In genomic region chr1:165862059-165862458, GRCm38 (mm10) we compare ENCODE assay signal across 32 mouse cellular contexts.
DNase-seq lines count a peak whose midpoint lies in the region; ATAC-seq and TF ChIP-seq lines count a peak whose summit lies in the region.
"Had no signal": no experiment of that assay in that cellular context is flagged by ENCODE, and none has a peak within 500 bp of the region (broad histone marks: within the 10 kb centered on the region; RNA-seq: fewer than 3 reads in every experiment).

No protein-coding gene starts in this region.

- peak; percentile 63 for DNase-seq in heart, embryonic 10.5 days (ENCODE audit: low spot score)
- DNase-seq in heart, postnatal 25 days (ENCODE audit: low spot score) = no peak
- no peak for DNase-seq in midbrain, postnatal 0 days (ENCODE audit: low spot score)
- DNase-seq in thymus, postnatal 0 days (ENCODE audit: low spot score) = no peak
- DNase-seq in frontal cortex, postnatal 14 days (ENCODE audit: low spot score in 2 of 2) = no peak
- DNase-seq: adrenal gland, postnatal 25 days; cerebellum, adult 2 months; cerebellum, postnatal 25 days; gastrocnemius, adult 2 months; heart, postnatal 4 days; kidney, adult 18-20 months; kidney, postnatal 4 days; layer of hippocampus, postnatal 36 days; left cerebral cortex, postnatal 4 days; liver, embryonic 13.5 days; lung, adult 18-20 months; lung, postnatal 4 days; right cerebral cortex, adult 18-20 months; spleen, adult 18-20 months; thymus, postnatal 36 days had no signal

- no peak overlapping the region for H3K4me3 ChIP-seq in heart, embryonic 10.5 days
- no peak overlapping the region for H3K4me3 ChIP-seq in midbrain, embryonic 13.5 days (replicated peaks)
- no peak overlapping the region for H3K4me3 ChIP-seq in midbrain, postnatal 0 days (ENCODE audit: low read depth, low read length)
- H3K4me3 ChIP-seq in forebrain, embryonic 12.5 days (replicated peaks) = no peak overlapping the region
- no peak overlapping the region for H3K4me3 ChIP-seq in forebrain, embryonic 16.5 days (replicated peaks; ENCODE audit: low read length)
- H3K4me3 ChIP-seq: embryonic facial prominence, embryonic 10.5 days; embryonic facial prominence, embryonic 15.5 days; gastrocnemius, adult 2 months; heart, embryonic 15.5 days; kidney, embryonic 15.5 days; limb, embryonic 15.5 days; liver, embryonic 13.5 days; megakaryocyte, embryonic 14.5 days; midbrain, embryonic 12.5 days had no signal

- intact Hi-C loops in heart, postnatal 25 days (cut with DNase I) = no loop called here

- 0 out of 2 replicates have a peak, but pooled peaks cover 5% of the 10 kb centered on the region for H3K36me3 ChIP-seq in heart, embryonic 10.5 days
- H3K36me3 ChIP-seq in midbrain, embryonic 13.5 days = peaks cover 10% of the 10 kb centered on the region; the same call in 1 of the 2 replicates
- H3K36me3 ChIP-seq in midbrain, postnatal 0 days (ENCODE audit: insufficient read depth, low read length) = no peaks in the 10 kb centered on the region
- H3K36me3 ChIP-seq in forebrain, embryonic 12.5 days (replicated peaks) = peaks cover 11% of the 10 kb centered on the region; the same call in 1 of the 2 replicates
- H3K36me3 ChIP-seq in forebrain, embryonic 16.5 days (ENCODE audit: control insufficient read depth, insufficient read depth) = no peaks in the 10 kb centered on the region
- H3K36me3 ChIP-seq: embryonic facial prominence, embryonic 15.5 days; heart, embryonic 15.5 days; kidney, embryonic 15.5 days; limb, embryonic 15.5 days; liver, embryonic 13.5 days had no signal

- ATAC-seq in midbrain, embryonic 13.5 days = no peak
- ATAC-seq in midbrain, postnatal 0 days (ENCODE audit: low FRiP score) = no peak; the same call in 1 of the 2 replicates
- ATAC-seq in forebrain, embryonic 12.5 days (ENCODE audit: low FRiP score) = peak; percentile 28; the same call in 1 of the 2 replicates
- peak; percentile 38 for ATAC-seq in forebrain, embryonic 16.5 days
- ATAC-seq: CD4-positive, CD25-positive, alpha-beta regulatory T cell, adult 4 months; lung, postnatal 0 days had no signal

- no peak for TF ChIP-seq CTCF in midbrain, postnatal 0 days (IDR thresholded peaks at IDR 0.05)

- no peaks in the 10 kb centered on the region for H3K27me3 ChIP-seq in heart, embryonic 10.5 days (ENCODE audit: insufficient read depth, poor library complexity, severe bottlenecking)
- H3K27me3 ChIP-seq in midbrain, embryonic 13.5 days = peaks cover 5% of the 10 kb centered on the region; the same call in 1 of the 2 replicates
- H3K27me3 ChIP-seq in midbrain, postnatal 0 days (ENCODE audit: insufficient read depth, low read length) = no peaks in the 10 kb centered on the region
- peaks cover 10% of the 10 kb centered on the region for H3K27me3 ChIP-seq in forebrain, embryonic 12.5 days
- H3K27me3 ChIP-seq in forebrain, embryonic 16.5 days (replicated peaks; ENCODE audit: control insufficient read depth, insufficient read depth, low read length) = no peaks in the 10 kb centered on the region
- H3K27me3 ChIP-seq: embryonic facial prominence, embryonic 15.5 days; heart, embryonic 15.5 days; kidney, embryonic 15.5 days; limb, embryonic 15.5 days; liver, embryonic 13.5 days had no signal

- no peak overlapping the region for H3K27ac ChIP-seq in heart, embryonic 10.5 days
- 0 out of 2 replicates have a peak overlapping the region, but pooled peaks have one; percentile 19 for H3K27ac ChIP-seq in midbrain, embryonic 13.5 days
- no peak overlapping the region for H3K27ac ChIP-seq in midbrain, postnatal 0 days (ENCODE audit: low read depth, low read length)
- no peak overlapping the region for H3K27ac ChIP-seq in forebrain, embryonic 12.5 days
- no peak overlapping the region for H3K27ac ChIP-seq in forebrain, embryonic 16.5 days (ENCODE audit: low read length)
- H3K27ac ChIP-seq: embryonic facial prominence, embryonic 15.5 days; gastrocnemius, adult 2 months; heart, embryonic 15.5 days; kidney, embryonic 15.5 days; limb, embryonic 15.5 days; liver, embryonic 13.5 days; midbrain, embryonic 12.5 days had no signal

- no peak overlapping the region for H3K4me2 ChIP-seq in midbrain, embryonic 13.5 days (replicated peaks)
- H3K4me2 ChIP-seq in midbrain, postnatal 0 days (ENCODE audit: low read depth, low read length, poor library complexity, severe bottlenecking) = no peak overlapping the region
- H3K4me2 ChIP-seq in forebrain, embryonic 12.5 days = no peak overlapping the region
- no peak overlapping the region for H3K4me2 ChIP-seq in forebrain, embryonic 16.5 days (ENCODE audit: low read length)
- H3K4me2 ChIP-seq: embryonic facial prominence, embryonic 15.5 days; heart, embryonic 15.5 days; kidney, embryonic 15.5 days; limb, embryonic 15.5 days; liver, embryonic 13.5 days; midbrain, embryonic 12.5 days had no signal

- 82% methylated on average over 7 of the region's 7 CpGs for WGBS in heart, embryonic 10.5 days
- WGBS in midbrain, embryonic 13.5 days = 58% methylated on average over 7 of the region's 7 CpGs
- 52% methylated on average over 7 of the region's 7 CpGs for WGBS in midbrain, postnatal 0 days
- 63% methylated on average over 7 of the region's 7 CpGs for WGBS in forebrain, embryonic 12.5 days
- WGBS in forebrain, embryonic 16.5 days = 38% methylated on average over 7 of the region's 7 CpGs

- no peaks in the 10 kb centered on the region for H3K9me3 ChIP-seq in heart, embryonic 10.5 days
- H3K9me3 ChIP-seq in midbrain, embryonic 13.5 days = no peaks in the 10 kb centered on the region
- H3K9me3 ChIP-seq in midbrain, postnatal 0 days (ENCODE audit: low read length) = no peaks in the 10 kb centered on the region
- no peaks in the 10 kb centered on the region for H3K9me3 ChIP-seq in forebrain, embryonic 12.5 days
- no peaks in the 10 kb centered on the region for H3K9me3 ChIP-seq in forebrain, embryonic 16.5 days (ENCODE audit: control insufficient read depth, low read length)
- H3K9me3 ChIP-seq: embryonic facial prominence, embryonic 10.5 days; embryonic facial prominence, embryonic 15.5 days; heart, embryonic 15.5 days; kidney, embryonic 15.5 days; limb, embryonic 15.5 days; liver, embryonic 13.5 days; megakaryocyte, embryonic 14.5 days; midbrain, embryonic 12.5 days had no signal

- H3K9ac ChIP-seq in midbrain, embryonic 13.5 days (replicated peaks) = no peak overlapping the region
- no peak overlapping the region for H3K9ac ChIP-seq in midbrain, postnatal 0 days (replicated peaks; ENCODE audit: low read length, poor library complexity, severe bottlenecking)
- no peak overlapping the region for H3K9ac ChIP-seq in forebrain, embryonic 12.5 days
- H3K9ac ChIP-seq in forebrain, embryonic 16.5 days (replicated peaks; ENCODE audit: low read depth, low read length) = no peak overlapping the region
- H3K9ac ChIP-seq: embryonic facial prominence, embryonic 15.5 days; heart, embryonic 15.5 days; kidney, embryonic 15.5 days; limb, embryonic 15.5 days; liver, embryonic 13.5 days; midbrain, embryonic 12.5 days had no signal

- H3K4me1 ChIP-seq in heart, embryonic 10.5 days = peaks cover 22% of the 10 kb centered on the region
- H3K4me1 ChIP-seq in midbrain, embryonic 13.5 days (replicated peaks) = peaks cover 17% of the 10 kb centered on the region
- no peaks in the 10 kb centered on the region for H3K4me1 ChIP-seq in midbrain, postnatal 0 days (ENCODE audit: insufficient read depth, low read length)
- peaks cover 24% of the 10 kb centered on the region for H3K4me1 ChIP-seq in forebrain, embryonic 12.5 days
- H3K4me1 ChIP-seq in forebrain, embryonic 16.5 days (replicated peaks; ENCODE audit: control insufficient read depth, insufficient read depth, low read length) = peaks cover 4% of the 10 kb centered on the region; the same call in 1 of the 2 replicates

Comparison
In these comparisons a context has a peak if more than half of its experiments do, and no peak if none do; other contexts are left out.
1. ATAC-seq: peak in forebrain, embryonic 12.5 days (single experiment) and forebrain, embryonic 16.5 days (single experiment); none in midbrain, embryonic 13.5 days (single experiment) and midbrain, postnatal 0 days (single experiment).